Mouse (Mus musculus) T-helper 1 cell (primary cell): ENCODE data around the gene Flnc.

Experiments used
- in situ Hi-C: fragments of 300-600 bp; cut with MboI, MseI; formaldehyde crosslinking; loops from one replicate; pipeline ENCODE4 v1.15.1; 2025; ENCODE audit warnings: high pct_unique_total_duplicates

Gene Flnc

DNA sequence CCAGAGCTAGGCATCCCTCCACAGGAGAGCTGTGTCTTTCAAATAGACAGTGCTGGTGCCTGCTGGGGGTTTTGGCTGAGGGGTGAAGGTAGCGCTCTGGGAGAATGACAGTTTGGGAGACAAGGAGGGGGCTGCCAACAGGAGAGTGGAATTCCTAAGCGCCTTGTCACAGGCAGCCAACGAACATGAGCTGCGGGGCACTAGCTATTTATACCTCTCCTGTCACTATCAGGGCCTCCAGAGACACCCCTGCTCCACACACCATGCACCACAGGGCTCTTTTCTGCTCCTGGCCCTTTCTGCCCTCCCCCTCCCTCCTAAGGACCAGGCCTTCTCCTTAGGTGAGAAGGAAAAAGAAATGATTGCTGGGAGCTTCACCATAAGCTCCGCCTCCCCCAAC lies 1.6 kb upstream of the Flnc start:
- in situ Hi-C loops = no loop called here

DNA sequence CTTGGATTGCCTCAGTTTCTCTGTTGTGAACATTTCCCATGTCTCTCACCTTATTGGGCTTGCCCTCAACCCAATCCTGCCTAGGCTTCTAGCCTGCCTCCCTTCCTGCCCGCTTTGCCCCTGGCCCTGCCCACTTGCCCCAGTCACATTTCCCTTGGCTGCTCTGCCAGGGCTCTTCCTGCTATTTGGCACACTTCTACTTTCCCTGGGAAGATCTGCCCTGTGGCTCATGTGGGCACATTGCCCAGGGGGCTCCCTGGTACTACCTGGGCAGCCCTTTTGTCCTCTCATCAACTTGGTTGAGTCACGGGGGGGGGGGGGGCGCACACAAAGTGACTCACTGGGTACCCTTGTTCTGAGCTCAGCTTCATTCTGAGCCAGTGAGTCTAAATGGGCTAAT lies 900 bp upstream of the Flnc start:
- in situ Hi-C loops = no loop called here

DNA sequence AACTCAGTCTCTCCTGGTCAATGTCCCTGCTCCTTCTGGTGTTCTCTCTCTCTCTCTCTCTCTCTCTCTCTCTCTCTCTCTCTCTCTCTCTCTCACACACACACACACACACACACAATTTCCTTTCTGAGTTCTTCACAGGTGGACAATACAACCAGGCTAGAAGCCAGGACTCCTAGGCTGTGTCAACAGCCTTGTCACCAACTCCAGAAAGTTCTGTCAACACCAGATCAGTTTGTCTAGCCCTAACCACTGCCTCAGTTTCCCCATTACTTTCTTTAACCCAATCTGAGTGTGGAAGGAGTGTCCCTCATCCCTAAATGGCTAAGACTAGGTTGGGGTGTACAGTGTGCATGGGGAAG lies 399 bp upstream of the Flnc start:
- in situ Hi-C loops = no loop called here

DNA sequence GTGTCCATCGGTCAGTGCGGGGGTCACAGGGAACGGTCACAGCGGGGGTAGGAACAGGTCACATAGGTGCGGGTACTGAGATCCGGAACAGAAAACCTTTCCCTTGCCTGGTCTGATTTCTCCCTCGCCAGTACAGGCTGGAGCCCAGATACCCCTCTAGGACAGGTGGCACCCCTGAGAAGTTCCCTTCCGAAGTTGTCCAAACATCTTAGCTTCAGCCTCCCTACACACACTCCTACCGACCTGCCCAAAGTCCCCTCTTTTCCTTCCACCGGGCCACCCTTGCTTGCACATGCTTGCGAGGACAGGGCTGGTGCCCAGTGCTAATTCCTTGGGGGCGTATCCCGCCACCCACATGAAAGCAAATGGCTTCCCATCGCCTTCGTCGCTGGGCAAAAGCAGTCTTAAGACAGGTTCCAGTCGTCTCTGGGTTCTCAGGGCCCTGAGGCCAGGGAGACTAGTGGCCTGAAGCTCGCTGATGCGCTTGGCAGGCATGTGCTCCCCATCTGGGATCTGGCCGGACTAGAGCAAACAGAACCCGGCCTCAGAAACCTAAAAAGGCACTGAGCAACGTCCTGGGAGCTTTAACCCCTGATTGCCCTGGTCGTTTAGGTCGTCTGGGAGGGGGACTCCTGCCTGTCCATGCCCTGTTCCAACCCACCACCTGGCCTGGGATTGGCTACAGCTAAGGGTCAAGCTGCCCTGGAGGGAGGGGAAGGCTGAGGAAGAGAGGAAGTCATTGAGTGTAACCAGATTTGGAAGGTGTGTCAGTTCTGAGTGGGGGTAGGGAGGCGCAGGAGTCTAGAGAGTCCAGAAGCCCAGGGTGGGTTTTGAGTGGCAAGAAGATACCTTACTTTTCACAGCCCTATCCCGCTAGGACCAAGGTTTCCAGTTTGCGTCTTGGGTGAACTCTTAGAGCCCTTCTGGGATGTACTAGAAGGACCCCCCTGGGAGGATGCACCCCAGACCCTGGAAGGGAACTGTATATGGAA lies 1.0 kb downstream of the Flnc start:
- in situ Hi-C loops = no loop called here

DNA sequence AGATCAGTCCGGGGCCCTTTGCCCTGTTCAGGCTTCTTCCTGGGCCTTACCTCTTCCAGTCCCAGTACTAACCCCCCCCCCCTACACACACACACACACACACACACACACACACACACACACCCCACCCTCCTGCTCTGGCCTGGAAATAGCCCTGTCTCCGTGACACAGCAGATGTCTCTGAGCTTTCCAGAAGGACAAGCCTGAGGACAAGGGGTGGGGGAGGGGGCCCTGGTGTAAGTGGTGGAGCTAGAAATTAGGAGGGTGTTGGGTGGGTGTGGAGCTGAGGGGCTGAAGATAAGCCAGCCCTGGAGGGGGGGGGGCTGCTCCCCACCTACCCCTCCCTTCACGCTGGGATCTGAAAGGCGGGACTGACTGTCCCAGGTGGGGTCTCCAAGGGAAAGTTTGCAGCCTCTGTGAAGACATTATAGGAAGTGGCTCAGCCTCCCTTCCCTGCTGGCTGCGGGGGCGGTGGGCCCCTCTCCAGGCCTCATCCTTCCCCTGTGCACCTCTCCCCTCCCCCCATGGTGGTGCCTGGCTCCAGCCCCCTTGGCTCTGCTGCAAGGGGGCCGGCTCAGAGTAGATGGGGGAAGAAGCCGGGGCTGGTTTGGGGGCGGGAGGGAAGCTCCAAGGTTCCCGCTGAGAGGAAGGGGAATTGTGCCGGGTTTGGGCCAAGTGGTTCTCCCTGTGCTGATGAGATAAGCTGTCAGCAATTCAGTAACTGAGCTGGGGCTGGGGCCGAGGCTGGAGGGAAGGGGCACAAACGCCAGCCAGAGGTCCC lies 2.0 kb downstream of the Flnc start:
- in situ Hi-C loops = no loop called here

DNA sequence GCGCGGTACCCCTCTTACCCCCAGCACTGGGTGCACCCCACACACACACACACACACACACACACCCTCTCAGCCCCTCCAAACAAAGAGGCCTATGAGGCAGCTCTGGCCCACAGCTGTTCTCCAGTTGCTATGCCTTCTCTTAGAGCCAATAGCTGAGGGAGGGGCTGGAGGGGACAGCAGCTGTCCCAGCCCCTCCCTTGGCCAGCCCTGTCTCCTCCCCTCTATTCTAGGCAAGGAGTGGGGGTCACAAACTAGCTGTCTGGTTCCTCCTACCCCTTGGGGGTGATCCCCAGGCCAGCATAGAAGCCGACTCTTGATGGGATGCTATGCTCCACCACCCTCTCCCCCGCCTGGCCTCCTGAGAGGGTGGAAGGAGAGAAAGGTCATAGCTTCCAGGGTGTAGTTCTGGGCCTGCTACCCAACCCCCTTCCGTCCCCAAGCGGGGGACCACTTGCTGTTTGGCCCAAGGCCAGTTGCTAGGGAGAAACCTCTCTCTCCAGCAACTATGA lies 2.9 kb downstream of the Flnc start:
- in situ Hi-C loops = no loop called here

DNA sequence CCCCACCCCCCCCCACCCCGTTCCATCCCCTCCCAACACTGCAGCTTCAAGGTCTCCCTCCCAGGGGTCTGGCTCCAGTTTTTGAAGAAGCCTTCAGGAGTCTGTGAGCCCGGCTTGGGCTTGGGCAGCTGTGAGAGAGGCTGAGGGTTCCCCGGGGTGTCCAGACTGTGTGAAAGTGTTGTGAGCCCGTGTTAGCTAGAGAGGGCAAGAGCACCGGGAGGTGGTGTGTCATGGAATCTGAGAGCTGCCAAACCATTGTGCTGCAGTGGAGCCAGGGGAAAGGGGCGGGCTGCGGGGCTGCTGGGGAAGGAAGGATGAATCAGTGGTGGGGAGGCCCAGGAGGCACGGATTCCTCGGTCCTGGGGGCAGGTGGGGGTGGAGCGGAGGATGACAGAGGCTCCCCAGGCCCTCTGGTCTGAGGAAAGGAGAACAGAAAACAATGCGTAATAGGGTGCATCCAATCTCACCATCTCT lies 3.4 kb downstream of the Flnc start:
- in situ Hi-C loops = no loop called here

DNA sequence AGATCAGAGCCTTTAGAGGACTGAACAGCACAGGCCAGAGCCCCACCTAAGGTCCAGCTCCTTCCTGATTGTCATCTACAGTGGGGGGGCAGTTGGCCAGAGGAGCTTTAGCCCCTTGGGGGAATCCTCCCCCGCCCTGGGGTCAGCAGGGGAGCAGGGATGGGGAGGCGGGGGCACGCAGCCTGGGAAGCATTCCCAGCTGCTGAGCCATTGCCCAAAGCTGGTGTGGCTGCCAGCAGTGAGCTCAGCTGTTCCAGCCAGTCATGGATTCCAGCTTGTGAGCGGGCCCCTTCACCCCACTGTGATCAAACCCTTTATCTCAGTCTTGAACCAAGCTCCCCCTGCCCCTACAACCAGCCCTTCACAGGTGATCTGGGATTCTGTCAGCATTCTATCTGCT lies 6.2 kb downstream of the Flnc start:
- in situ Hi-C loops = no loop called here

DNA sequence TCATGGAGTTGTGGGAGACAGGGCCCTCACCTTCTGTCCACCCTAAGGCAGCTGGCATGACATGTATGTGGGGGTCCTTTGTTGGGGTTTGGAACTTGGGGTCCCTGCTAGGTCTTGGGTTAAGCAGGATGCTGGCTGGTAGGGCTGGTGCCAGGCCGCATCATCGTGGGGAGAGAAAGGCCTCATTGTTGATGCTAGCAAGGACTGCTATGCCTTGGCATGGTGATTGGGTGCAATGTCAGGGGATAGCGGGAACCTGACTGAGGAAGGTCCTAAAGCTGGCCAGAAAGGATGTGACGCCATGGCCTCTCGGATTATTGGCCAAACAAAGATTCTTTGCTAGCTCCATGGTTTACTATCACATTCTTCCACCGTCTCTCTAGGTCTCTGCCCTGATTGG lies 6.7 kb downstream of the Flnc start:
- in situ Hi-C loops = no loop called here

DNA sequence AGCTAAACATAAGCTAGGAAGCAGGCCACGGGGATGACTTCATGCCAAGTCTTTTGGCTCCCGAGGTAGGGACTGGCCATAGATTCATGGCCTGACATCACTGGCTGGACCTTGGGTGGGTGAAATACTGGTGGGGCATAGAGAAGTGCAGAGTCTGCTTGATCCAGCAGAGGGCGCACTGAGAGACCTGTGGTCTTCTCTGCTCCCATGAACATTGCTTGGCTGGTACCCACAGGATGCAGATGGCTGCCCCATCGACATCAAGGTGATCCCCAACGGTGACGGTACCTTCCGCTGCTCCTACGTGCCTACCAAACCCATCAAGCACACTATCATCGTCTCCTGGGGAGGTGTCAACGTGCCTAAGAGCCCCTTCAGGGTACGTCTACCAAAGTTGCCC lies 11.7 kb downstream of the Flnc start:
- in situ Hi-C loops = no loop called here

DNA sequence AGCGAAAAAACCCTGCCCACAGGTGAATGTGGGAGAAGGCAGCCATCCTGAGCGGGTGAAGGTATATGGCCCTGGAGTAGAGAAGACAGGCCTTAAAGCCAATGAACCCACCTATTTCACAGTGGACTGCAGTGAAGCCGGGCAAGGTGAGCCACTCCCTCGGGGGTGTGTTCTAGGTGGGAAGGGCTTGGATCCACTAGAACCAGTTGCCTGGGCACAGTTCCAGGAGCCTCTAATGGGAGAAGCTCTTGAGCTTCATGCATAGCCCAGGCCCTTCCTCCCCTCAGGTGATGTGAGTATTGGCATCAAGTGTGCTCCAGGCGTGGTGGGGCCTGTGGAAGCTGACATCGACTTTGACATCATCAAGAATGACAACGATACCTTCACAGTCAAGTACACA lies 12.3 kb downstream of the Flnc start:
- in situ Hi-C loops = no loop called here

DNA sequence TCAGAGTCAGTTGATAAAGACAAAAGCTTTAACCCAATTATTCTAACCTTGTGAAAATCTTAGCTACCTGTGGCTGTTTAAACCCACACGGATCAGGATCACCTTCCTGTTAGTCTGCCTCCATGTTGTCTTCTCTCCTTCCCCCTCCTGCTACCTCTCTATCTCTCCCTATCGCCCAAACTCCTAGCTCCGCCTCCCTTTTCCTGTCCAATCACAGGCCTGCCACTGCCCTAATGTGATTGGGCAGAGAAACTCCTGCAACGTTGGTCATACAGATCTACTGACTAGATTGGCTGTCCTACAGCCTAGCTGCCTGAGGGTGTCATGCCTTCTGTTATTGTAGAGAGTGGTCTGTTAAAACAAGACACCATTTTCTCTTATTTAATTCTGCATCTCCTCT lies 16.8 kb downstream of the Flnc start:
- in situ Hi-C loops = no loop called here

DNA sequence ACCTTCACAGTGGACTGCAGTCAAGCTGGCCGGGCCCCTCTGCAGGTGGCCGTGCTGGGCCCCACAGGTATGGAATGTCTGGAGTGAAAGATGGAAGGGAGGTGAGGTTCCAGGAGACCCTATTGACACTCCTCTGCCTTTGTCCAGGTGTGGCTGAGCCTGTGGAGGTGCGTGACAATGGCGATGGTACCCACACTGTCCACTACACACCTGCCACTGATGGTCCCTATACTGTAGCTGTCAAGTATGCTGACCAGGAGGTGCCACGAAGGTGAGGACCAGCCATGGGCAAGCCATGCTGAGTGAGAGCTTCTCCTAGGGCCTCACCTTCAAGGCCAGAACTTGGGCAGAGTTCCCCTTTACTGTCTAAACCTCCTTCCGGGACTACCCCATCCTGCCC lies 17.6 kb downstream of the Flnc start:
- in situ Hi-C loops = no loop called here

DNA sequence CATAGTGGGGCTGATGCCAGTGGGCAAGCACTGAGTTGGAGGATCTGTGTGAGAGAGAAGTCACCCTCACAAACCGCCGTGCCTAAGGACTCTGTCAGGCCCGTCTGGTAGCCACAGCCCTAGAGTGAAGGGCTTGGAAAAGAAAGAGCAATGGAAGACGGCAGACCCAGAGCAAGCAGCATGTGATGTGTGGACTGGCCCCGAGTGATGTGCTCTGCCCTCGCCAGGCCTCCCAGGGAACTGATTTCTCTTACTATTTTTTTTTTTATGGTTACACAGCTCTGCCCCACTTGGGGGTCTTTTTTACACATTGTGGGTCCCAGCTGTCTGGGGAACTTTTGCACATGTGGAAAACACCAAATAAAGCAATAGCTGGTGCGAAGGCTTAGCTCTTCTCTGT lies 28.4 kb downstream of the Flnc start:
- in situ Hi-C loops = no loop called here

DNA sequence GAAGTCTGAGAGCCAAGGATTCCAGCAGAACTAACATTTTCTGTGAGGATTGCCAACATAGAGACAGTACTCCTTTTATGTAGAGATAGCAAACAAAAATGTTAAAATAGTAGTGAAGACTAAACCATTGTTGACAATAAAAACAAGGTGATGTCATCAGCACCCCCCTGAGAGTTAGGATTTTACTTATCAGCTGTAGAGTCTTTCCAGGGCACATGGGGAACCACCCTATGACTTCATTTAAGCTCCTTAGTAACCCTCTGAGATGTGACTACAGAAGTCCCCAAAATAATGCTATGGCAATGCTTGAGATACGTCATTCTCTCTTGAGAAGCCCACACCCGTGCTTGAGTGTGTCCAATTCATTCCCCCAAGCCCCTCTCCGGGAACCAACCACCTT lies 30.3 kb downstream of the Flnc start:
- in situ Hi-C loops = no loop called here

DNA sequence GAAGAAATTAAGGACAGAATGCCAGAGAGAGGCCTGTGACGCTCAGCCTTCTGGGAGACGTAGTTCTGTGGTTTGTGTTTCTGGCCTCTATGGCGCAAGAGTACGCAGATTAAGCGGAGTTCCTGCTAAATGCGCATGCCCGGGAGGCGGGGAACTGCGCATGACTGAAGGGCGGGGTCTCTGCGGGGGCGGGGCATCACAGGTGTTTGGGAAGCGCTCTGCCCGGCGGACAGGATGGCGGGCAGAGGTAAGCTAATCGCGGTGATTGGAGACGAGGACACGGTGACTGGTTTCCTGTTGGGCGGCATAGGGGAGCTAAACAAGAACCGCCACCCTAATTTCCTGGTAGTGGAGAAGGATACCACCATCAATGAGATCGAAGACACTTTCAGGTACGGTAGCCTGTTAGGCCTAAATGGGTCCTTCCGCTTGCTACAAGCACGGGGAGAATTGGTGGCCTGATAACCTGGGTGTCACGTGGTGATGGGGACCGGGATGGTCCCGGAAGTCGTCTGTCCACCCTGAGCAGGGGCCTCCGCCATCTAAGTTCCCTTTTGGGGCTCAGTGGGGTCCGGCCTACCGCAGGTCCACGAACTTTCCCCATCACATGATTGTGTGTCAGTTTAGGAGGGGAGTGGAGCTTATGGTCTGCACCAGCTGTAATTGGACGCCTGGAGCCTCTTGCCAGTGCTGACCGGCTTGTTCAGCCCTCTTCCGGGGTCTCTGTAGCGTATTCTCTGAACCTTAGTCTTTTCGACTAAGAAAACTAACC lies 34.7 kb downstream of the Flnc start, which contains the start of gene Atp6v1f:
Atp6v1f (plus strand) TSS at position 136 of the 772 bp plus-strand sequence.
- in situ Hi-C loops = no loop called here

DNA sequence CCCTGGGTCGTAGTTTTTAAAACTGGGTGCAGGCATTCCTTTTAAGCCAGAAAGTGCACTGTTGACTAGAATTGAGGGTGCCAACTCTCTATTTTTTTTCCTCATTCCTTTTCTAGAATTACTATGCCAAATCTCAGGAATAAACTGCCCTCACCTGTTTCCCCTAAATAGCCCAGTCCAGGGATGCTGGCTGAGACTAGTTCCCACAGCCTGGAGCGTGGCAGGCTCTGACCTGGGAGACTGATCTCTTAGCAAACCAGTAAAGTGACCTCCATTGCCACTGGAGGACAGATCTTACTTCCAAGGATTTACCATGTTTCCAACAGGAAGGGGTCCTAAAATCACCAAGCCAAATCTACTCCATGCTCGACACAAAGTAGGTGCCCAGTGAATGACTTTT lies 35.8 kb downstream of the Flnc start:
- in situ Hi-C loops = no loop called here

DNA sequence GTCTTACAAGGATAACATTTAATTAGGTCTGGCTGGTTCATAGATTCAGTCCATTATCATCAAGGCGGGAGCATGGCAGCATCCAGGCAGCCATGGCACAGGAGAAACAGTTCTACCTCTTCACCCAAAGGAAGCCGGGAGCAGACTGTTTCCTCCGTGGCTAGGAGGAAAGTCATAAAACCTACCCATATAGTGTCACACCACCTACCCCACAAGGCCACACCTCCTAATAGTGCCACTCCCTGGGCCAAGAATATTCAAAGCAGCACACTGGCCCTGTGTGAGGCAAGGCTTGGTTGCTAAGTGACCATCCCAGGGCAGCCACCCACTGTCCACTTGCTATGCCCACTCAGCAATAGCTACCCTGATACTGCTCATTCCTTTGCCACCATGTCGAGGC lies 38.1 kb downstream of the Flnc start, which contains the start of gene Atp6v1fnb:
Atp6v1fnb (plus strand) TSS at position 301 of the 400 bp plus-strand sequence.
- in situ Hi-C loops = no loop called here

DNA sequence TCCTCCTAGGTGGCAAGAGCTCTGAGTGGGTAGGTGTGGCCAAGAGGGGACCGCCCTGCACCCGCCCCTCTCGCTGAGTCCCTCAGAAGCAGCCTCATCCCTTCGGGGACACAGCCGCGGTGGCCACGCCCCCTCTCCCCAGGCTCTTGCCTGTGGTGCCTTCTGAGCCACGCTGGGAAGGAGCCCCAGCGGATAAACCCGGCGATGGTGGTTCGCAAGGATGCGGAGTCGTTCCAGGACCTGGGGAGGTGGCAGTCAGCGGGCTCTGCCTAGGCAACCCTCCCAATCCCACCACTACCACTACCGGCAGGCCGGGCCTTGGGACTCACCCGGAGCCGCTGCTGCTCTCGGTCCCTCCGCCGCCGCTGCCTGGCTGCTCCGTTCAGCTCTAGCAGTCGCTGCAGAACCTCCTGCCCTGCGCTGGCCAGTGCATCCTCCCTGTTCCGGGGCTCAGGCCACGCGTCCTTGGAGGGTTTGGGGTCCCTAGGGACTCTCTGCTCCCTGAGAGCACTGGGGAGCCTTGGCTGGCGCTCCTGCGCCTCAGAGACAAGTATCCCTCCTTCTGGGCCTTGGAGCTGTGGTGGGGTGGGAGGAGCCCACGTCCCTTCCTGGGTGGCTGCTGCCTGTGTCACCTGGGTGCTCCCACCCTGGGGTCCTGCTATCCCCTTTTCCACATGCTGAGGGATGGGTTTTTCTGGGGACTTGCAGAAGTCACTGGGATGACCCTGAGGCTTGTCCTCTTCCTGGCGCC lies 41.1 kb downstream of the Flnc start:
- in situ Hi-C loops = no loop called here

DNA sequence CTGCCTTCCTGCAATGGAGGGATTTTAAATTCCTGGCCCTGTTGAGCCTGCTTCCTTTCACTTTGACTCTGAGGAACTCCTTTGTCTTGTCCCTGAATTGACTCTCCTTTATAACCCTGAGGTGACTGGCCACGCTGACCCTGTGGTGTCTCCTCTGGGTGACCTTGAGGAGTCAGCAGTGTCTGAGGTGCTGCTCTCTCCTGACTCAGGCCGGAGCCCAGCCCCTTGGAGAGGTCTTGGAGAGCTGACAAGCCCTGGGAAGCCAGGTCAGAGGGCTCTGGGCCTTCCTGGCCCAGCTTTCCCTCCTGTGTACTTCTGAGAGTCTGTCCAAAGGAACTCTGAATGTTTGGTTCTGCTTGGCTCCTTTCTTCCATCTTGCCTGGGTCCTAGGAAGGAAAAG lies 41.7 kb downstream of the Flnc start:
- in situ Hi-C loops = no loop called here

DNA sequence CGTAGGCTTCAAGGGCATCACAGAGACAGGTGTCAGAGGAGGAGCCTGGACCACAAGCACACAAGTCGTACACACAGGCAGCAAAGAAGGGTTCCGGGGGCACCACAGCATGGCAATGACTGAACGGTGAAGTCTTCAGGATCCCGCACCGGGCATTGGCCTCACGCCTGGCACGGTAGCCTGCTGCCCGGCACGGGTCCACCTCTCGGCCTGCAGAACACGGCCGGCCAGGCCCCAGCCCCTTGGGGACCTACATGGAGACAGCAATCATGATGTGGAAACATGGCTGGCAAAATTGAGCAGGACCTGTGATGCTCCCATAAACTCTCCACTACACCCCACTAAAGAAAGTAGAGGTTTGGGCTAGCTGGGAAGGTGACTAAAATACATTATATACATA lies 49.6 kb downstream of the Flnc start:
- in situ Hi-C loops = no loop called here
